Mouse (Mus musculus): ENCODE measurements at regions not wholly inside any gene's neighbourhood (a gene's known extent, or its start where the extent isn't known, plus 50 kb on each side); places are given as distances from the start of the nearest gene placed in this dataset.

DNA sequence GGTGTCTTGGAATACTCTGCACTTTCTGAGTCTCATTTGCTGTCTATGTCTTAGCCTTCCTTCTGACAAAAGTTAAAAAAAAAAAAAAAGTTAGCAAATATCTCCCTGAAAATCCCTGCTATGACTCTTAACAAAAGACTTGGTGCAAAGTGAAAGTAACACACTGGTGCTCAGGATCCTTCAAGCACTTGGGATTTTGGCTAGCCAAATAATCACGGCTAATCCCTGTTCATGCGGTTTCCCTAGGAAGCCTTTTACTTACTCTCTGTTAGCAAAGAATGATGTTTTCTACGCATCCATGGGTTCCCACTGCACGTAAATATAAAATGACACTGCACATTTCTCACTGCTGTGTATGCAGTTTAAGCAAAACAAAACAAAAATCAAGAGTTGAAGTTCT is 229.5 kb upstream of the Arrdc4 start:
- TF ChIP-seq CTCF (IDR thresholded peaks at IDR 0.05; ENCODE audit: low read depth) (no peak), EP300 (optimal IDR thresholded peaks at IDR 0.05) (no peak)
